Mouse (Mus musculus): Measurements from ENCODE around the gene Cldn3. TPM values are rescaled to one million over a fixed set of nuclear protein-coding genes. Genes with fewer than 3 reads are reported as not detected.

The Cldn3 gene
- polyA plus RNA-seq (2014; fragmentation: Illumina TruSeq; extraction: RNeasy Lipid Tissue Mini Kit (QIAGEN cat#74804); ENCODE audit: low replicate concordance): 0.71 TPM

DNA sequence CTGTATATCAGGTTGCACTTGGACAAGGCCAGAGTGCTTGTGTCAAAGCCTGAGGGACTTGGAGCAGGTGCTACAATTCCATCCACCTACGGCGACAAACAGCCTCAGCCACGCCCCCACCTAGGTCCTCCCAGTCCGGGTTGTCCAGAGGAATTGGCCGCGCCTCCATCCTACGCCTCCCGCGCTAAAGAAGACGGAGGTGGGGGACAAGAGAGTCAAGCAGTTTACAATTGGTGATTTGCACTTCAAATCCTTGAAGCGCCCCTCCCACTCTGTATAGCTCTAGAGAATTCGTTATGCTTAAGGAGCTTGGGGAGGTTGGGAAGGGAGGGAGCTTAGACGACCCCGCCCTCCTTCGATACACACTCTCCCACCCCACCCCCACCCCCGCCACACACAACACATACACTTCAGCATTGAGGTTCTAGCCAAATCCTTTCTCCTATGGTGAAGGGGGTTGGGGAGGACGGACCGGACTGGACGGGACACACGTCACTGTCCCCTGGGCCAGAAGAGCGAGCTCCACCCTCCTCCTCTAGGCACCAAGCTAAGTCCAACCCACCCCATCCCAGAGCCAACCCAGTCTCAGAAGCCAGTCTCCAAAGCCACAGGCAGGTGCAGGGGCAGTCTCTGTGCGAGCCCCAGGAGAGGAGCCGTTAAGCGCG lies at the start of gene Cldn3:
Gene Cldn3, plus strand, starts transcription at position 582 of the 665 bp plus-strand sequence.

DNA sequence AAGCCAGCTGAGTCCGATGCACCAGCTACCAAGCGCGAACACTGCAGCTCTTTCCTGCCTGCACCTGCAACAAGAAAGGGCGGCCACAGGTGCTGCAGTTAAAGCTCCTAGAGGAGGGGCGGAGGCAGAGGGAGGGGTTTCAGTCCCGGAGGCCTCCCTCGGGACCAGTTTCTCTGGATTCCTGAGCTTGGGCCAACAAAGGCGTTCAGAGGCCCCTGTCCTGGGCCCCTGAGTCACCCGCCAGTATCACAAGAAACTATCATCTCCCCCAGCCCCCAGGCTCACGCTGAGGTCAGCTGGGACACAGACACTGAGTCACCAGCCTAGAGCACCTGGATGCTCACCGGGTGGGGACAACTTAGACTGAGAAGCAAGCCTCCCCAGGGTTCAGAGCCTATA lies 39.2 kb upstream of the Cldn3 start, which contains the start of gene Cldn4:
Gene Cldn4, minus strand, starts transcription at position 78 of the 399 bp plus-strand sequence.

DNA sequence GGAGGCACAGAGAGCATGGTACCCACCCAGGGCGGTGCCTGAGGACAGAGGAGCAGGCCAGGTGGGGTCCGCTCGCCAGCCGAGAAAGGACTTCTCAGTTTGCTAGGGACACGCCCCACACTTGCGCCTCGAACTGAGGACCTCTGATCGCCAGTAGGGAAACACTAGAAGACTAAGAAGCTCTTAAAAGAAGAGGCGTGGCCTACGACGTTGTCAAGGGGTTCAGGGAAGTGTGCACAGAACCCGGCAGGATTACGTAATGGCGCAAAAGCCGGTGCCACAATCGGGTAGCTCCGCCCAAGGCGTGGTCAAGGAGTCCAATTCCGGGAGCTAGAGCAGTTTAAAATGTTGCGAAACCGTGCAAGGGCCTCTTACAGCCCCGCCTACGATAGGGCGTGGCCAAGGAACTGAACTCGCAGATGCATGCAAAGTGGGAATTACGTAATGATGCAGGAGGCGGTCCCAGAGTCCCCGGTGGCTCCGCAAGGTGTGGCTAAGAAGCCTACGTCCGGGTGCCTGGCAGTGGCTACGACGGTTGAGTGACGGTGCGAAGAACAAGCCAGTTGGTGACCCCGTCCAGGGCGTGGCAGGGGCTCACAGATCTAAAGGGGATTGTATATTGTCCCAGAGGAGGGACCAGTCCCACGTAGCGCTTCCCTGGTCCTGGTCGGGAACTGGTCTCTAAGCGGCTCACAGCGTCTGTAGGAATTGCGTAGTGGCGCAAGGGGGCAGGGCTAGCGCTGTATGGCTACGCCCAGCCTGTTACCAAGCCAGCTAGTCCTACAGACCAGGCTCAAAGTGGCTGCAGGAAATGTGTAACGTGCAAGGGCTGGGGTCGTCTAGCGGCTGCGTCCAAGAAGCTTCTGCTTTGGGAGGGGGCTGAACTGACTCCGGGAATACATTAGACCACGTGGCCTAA lies 22.9 kb downstream of the Cldn3 start, which contains the start of gene Abhd11:
Gene Abhd11, plus strand, starts transcription at position 482 of the 919 bp plus-strand sequence.

DNA sequence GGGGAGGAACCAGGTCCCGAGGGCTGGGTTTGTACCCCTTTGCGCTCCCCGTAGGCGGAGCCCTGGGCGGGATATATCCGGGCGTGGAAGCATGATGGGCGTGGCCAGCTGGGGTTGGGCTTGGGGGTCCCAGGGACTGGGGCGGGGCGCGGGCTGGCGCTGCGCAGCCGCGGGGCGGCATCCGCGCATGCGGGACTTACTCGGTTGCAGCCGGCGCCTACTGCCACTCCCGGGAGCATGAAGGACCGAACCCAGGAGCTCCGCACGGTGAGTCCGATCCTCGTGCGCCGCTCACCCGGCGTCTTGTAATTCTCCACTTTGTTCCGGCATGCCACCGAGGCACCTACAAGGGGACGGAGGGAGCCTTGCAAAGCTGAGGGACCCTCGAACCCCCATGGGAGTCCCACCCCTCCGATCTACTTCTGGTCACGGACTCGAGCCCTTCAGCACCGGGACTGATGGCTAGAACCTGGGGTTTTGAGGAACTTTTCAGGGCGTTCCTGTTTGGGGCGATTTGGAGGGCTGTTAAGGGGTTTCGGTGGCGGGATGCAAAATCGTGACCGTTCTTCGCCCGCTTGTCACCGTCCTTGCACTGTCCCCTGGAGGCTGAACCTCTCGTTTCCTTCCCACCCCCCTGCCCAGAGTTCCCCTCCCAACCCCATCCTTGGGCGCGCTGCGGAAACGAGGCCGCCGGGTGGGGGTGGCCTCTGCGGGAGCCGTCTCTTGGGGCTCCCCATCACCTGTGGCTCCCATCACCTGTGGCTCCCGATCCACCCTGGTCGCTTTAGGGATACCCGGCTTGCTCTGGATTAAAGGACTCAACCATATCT lies 37.5 kb downstream of the Cldn3 start, which contains the start of gene Stx1a:
Gene Stx1a, plus strand, starts transcription at position 139 of the 830 bp plus-strand sequence.

Other genes starting within 250 kb of the Cldn3 start
- 1.1 TPM for gene Eln, start 238.9 kb upstream of the Cldn3 start, polyA plus RNA-seq (2014; fragmentation: Illumina TruSeq; extraction: RNeasy Lipid Tissue Mini Kit (QIAGEN cat#74804); ENCODE audit: low replicate concordance)
- gene Tmem270, start 79.5 kb upstream of the Cldn3 start, polyA plus RNA-seq (2014; fragmentation: Illumina TruSeq; extraction: RNeasy Lipid Tissue Mini Kit (QIAGEN cat#74804); ENCODE audit: low replicate concordance): not detected
- gene Cldn13, start 70.7 kb upstream of the Cldn3 start, polyA plus RNA-seq (2014; fragmentation: Illumina TruSeq; extraction: RNeasy Lipid Tissue Mini Kit (QIAGEN cat#74804); ENCODE audit: low replicate concordance): not detected
- gene Mettl27, start 53.8 kb upstream of the Cldn3 start, polyA plus RNA-seq (2014; fragmentation: Illumina TruSeq; extraction: RNeasy Lipid Tissue Mini Kit (QIAGEN cat#74804); ENCODE audit: low replicate concordance): 4.4 TPM
- gene Cldn4, start 39.3 kb upstream of the Cldn3 start, polyA plus RNA-seq (2014; fragmentation: Illumina TruSeq; extraction: RNeasy Lipid Tissue Mini Kit (QIAGEN cat#74804); ENCODE audit: low replicate concordance): 1.6 TPM
- 3.7 TPM for gene Abhd11, start 22.9 kb downstream of the Cldn3 start, polyA plus RNA-seq (2014; fragmentation: Illumina TruSeq; extraction: RNeasy Lipid Tissue Mini Kit (QIAGEN cat#74804); ENCODE audit: low replicate concordance)
- not detected for gene Stx1a, start 37.3 kb downstream of the Cldn3 start, polyA plus RNA-seq (2014; fragmentation: Illumina TruSeq; extraction: RNeasy Lipid Tissue Mini Kit (QIAGEN cat#74804); ENCODE audit: low replicate concordance)
- gene Dnajc30, start 78.0 kb downstream of the Cldn3 start, polyA plus RNA-seq (2014; fragmentation: Illumina TruSeq; extraction: RNeasy Lipid Tissue Mini Kit (QIAGEN cat#74804); ENCODE audit: low replicate concordance): 7.3 TPM
- gene Bud23, start 78.7 kb downstream of the Cldn3 start, polyA plus RNA-seq (2014; fragmentation: Illumina TruSeq; extraction: RNeasy Lipid Tissue Mini Kit (QIAGEN cat#74804); ENCODE audit: low replicate concordance): 8.2 TPM
- not detected for gene Vps37d, start 92.1 kb downstream of the Cldn3 start, polyA plus RNA-seq (2014; fragmentation: Illumina TruSeq; extraction: RNeasy Lipid Tissue Mini Kit (QIAGEN cat#74804); ENCODE audit: low replicate concordance)
- 13.9 TPM for gene Mlxipl, start 103.7 kb downstream of the Cldn3 start, polyA plus RNA-seq (2014; fragmentation: Illumina TruSeq; extraction: RNeasy Lipid Tissue Mini Kit (QIAGEN cat#74804); ENCODE audit: low replicate concordance)
- 4.8 TPM for gene Tbl2, start 163.4 kb downstream of the Cldn3 start, polyA plus RNA-seq (2014; fragmentation: Illumina TruSeq; extraction: RNeasy Lipid Tissue Mini Kit (QIAGEN cat#74804); ENCODE audit: low replicate concordance)
- 5.6 TPM for gene Bcl7b, start 182.1 kb downstream of the Cldn3 start, polyA plus RNA-seq (2014; fragmentation: Illumina TruSeq; extraction: RNeasy Lipid Tissue Mini Kit (QIAGEN cat#74804); ENCODE audit: low replicate concordance)
- gene Baz1b, start 201.1 kb downstream of the Cldn3 start, polyA plus RNA-seq (2014; fragmentation: Illumina TruSeq; extraction: RNeasy Lipid Tissue Mini Kit (QIAGEN cat#74804); ENCODE audit: low replicate concordance): 27.7 TPM

Measured in small intestine, adult 10 weeks (tissue).